Mouse (Mus musculus): ENCODE data around the gene Olfr544.
"Not testable (repeated sequence)": the region's sequence is repeated elsewhere in the genome, so short reads cannot be mapped to it uniquely, and the experiment has no call there.

Olfr544 gene

GRCm38 (mm10) chr7:102488161-102488560 is at the start of gene Olfr544:
Gene Olfr544, minus strand, starts transcription at chr7:102488313.
- CTCF ChIA-PET, result no interaction called here

GRCm38 (mm10) chr7:102534449-102534848 is 46.3 kb upstream of the Olfr544 start, which contains the start of gene Olfr547:
Gene Olfr547, plus strand, starts transcription at chr7:102534749.
- CTCF ChIA-PET, result no interaction called here

DNA sequence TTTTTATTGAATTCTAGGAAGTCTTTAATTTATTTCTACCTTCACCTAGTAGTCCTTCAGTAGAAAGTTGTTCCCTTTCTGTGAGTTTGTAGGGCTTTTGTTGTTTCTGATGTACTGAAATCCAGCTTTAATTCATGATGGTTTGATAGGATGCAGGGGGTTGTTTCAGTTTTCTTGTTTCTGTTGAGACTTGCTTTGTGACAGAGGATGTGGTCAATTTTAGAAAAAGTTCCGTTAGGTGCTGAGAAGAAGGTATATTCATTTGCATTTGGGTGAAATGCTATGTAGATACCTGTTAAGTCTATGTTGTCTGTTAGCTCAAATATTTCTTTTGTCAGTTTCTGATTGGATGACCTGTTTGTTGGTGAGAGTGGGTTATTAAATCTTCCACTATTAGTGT is 40.9 kb upstream of the Olfr544 start:
- CTCF ChIA-PET, result interaction anchor here (0.6 kb wide), 1 partner anchor 43 kb away, joined by 6 read pairs; no protein-coding TSS in a partner anchor

- CTCF ChIA-PET, result no interaction called here
Observed at GRCm38 (mm10) chr7:102517051-102517335, 28.9 kb upstream of the Olfr544 start.

DNA sequence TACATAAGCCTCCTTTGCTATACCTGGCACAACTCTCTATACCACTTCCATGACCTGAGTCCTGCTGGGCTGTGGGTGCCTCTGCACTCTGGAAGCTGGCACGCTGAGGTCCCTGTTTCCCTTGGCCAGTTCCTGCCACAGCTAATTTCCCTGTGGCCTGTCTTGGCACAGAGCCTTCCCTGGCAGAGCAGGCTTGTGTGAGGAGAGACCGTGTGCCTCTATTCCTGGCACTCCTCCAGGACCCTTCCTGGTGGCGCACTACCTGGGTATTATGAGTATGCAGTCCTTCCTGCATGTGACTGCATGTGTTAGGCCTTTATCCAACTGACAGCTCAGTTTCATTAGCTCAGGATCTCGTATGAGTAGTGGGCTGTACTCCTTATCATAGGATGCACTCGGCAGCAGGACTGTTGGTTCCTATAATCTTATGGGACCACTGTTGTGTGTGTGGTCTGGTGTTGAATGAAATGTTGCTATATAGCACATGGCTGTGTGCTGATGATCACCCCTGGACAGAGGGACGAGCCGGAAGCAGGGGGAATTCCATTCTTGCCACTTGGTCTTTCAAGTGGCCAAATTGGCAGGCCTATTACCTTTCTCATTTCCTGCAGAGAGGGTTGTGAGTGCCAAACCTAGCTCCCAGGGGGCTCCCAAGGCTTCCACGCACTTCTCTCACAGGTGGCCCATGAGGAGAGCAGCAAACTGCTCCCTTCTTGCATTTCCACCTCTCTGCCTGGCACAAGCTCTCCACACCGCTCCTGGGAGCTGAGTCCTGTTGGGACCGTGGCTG is 28.3 kb upstream of the Olfr544 start:
- CTCF ChIA-PET, result no interaction called here

GRCm38 (mm10) chr7:102514144-102514543 is 26.0 kb upstream of the Olfr544 start:
- CTCF ChIA-PET, result interaction anchor here (0.6 to 0.9 kb wide), 2 partner anchors 9 to 1278 kb away, joined by 3 to 5 read pairs; no protein-coding TSS in a partner anchor

DNA sequence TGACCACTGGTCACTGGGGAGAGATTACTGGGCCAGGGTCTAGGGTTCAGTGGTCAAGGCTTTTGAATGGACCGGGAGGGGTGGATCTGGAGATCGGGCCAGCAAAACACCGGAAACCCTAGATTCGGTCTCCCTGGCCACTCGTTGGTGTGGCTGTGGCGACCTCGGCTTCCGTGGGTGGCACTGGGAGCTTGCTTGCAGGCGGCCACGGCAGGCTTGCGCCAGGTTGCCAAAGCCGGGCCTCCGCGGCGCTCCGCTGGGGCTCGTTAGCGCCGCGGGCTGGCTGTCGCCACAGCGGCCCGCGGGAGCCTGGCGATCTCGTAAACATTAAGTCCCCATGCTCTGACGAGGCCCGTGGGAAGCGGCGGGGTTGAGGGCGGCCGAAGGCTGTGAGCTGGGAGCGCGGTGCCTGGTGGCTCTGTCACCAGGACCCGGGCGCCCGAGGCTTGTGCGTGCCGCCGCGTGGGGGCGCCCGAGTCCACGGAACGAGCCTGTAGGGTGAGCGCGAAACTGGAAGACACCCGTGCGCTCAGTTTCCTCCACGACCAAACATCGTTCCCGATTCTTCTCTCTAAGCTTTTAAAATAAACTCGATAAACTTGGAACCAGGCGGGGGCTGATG is 24.8 kb upstream of the Olfr544 start:
- CTCF ChIA-PET, result interaction anchor here (0.5 to 1.5 kb wide), 5 partner anchors 29 to 180 kb away, joined by 3 to 13 read pairs (median 3); no protein-coding TSS in a partner anchor

- CTCF ChIA-PET, result interaction anchor here (0.6 to 1.5 kb wide), 2 partner anchors 20 to 122 kb away, joined by 3 read pairs; no protein-coding TSS in a partner anchor
Observed at GRCm38 (mm10) chr7:102511927-102512326, 23.8 kb upstream of the Olfr544 start.

DNA sequence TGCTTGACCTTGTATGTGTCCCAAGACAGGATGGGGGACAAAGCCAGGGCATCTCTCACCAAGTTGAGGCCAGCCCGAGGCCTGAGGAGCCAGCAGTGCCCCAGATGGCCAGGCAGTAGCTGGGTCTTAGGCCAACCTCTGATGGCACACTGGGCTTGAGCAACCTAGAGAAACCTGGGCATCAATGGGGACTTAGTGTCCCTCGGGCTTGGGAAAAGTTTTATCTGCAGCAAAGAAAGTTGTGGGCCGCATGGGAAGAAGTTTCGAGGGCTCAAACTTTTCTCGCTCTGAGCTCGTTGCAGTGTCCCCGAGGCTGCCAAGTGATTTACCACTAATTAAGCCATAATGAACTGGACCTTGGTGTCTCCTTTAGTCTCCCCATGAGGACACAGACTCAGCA is 21.6 kb upstream of the Olfr544 start:
- CTCF ChIA-PET, result no interaction called here

GRCm38 (mm10) chr7:102508666-102509065 is 20.6 kb upstream of the Olfr544 start:
- CTCF ChIA-PET, result no interaction called here

GRCm38 (mm10) chr7:102508066-102508465 is 20.0 kb upstream of the Olfr544 start:
- CTCF ChIA-PET, result no interaction called here

DNA sequence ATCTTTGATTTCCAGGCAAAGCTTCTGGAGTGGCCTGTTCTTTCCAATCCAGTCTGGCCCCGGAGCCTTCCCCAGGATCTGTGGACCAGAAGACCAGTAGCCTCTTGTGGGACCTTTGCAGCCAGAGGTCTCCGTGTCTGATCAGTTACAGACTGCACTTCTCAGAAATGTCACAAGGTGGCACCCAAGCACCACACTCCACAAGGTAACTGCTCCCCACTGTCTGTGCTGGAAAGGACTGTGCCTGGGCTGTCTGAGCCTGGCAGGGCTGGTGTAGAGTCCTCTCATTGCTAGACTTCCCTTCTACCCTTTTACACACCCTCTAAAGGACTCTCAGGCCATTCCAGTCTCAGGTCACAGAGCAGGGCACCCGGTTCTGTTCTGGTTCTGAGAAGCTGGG is 18.7 kb upstream of the Olfr544 start:
- CTCF ChIA-PET, result no interaction called here

- CTCF ChIA-PET, result no interaction called here
Observed at GRCm38 (mm10) chr7:102501986-102502385, 13.9 kb upstream of the Olfr544 start.

GRCm38 (mm10) chr7:102499473-102499872 is 11.4 kb upstream of the Olfr544 start, which contains the start of gene Olfr545:
Gene Olfr545, minus strand, starts transcription at chr7:102499573.
- CTCF ChIA-PET, result no interaction called here

GRCm38 (mm10) chr7:102494416-102494815 is 6.3 kb upstream of the Olfr544 start:
- CTCF ChIA-PET, result not testable (repeated sequence)

GRCm38 (mm10) chr7:102486105-102486504 is 2.0 kb downstream of the Olfr544 start:
- CTCF ChIA-PET, result no interaction called here

GRCm38 (mm10) chr7:102484766-102485165 is 3.3 kb downstream of the Olfr544 start:
- CTCF ChIA-PET, result not testable (repeated sequence)

GRCm38 (mm10) chr7:102483665-102484064 is 4.4 kb downstream of the Olfr544 start:
- CTCF ChIA-PET, result no interaction called here

DNA sequence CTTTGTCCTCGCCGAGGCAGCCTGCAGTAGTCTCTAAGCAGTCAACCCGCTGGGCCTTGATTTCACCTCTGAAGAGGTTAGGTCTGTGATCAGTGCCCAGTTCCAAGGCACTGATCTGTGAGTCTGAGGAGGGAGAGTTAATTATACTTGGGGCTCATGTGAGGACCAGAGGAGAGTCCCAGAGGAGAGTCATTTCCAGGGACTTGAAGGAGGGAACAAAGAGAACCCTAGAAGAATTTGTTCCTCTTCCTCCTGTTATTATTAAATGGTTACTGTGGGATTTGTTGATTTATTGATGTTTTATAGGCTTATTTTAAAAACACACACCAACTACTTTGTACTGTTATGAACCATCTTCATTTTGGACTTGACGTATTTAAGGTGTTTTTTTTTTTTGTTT is 6.5 kb downstream of the Olfr544 start, which contains the start of gene Olfr543:
Olfr543 (minus strand) TSS at position 101 of the 400 bp plus-strand sequence.
- CTCF ChIA-PET, result no interaction called here

- CTCF ChIA-PET, result no interaction called here
Observed at GRCm38 (mm10) chr7:102480821-102481220, 7.3 kb downstream of the Olfr544 start.

DNA sequence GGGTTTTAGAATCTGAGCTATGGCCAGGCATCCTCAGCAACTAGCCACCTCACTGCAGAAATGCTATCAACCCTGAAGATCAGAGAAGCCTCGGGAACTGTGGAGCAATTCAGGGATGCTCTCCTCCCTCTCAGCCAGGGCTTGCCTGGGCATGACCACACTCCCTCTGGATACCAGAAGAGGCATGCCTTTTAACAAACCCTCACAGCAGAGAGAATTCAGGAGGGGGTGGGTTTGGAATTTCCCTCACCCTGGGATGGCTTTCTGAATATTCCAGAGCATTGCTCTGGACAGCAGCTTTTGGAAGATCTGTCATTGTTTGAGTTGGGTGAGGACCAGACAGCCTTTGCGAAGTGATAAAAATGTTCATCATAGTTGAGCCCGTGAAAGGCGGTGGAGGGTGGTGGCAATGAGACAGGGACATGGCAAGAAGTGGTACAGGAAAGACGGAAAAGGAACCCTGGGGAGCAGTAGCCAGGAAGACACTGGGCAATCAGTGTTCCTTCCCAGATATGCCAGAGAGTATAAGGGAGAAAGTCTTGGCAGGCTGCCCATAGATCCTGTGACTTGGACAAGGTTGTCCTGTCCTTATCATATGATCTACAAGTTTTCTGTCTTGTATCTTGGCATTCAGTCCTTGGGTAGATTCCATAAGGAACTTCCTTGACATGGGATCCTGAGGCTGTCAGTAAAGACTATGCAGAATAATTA is 8.6 kb downstream of the Olfr544 start:
- CTCF ChIA-PET, result no interaction called here

DNA sequence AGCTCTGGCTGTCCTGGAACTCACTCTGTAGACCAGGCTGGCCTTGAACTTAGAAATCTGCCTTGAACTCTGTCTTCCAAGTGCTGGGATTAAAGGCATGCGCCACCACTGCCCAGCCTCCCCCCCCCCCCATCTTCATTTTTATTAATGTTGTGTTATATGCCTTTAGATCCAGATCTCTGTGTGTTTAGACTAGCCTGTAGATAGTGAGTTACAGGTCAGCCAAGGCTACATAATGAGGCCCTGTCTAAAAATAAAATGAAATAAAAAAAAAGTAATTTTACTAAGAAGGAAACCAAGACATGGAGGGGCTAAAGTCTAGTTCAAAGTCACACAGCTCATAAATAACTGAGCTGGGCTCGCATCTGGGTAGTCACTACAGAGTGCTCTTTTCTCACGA is 9.2 kb downstream of the Olfr544 start:
- CTCF ChIA-PET, result no interaction called here

DNA sequence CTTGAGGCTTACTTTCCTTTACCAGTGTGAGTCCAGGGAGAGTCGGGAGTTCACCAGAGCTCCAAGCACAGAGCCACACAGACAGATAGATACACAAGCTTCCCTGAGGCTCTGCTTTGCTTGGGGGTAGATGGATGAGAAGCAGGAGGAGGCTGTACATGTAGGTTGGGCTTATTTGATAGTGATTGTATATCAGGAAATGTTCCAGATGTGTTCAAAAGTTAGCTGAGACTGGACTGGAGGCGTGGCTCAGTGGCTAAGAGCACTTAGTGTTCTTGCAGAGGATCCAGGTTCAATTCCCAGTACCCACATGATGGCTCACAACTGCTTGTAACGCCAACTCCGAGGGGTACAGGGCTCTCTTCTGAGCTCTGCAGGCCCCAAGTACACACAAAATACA is 9.7 kb downstream of the Olfr544 start:
- CTCF ChIA-PET, result no interaction called here

Data from spleen, embryonic (tissue).